Mouse (Mus musculus): ENCODE results near the gene Dpep1.

DNA sequence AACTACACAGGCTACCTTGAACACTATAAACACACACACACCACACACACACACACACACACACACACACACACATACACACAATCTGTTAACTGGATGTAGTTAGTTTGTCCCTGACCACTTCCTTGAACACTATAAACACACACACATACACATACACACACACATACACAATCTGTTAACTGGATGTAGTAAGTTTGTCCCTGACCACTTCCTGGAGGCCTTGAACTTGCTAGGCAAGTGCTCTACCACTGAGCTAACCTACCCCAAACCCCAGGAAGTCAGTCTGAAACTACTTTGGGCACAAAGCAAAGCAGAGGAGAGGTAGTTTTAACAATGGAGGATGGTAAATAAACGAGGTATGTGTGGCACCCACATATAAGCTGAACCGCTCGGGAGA lies 17.5 kb downstream of the Dpep1 start:
- TF ChIP-seq MAFK (IDR thresholded peaks at IDR 0.05; ENCODE audit: insufficient read depth, low read depth, low read length): no peak
- no peak for TF ChIP-seq HCFC1 (IDR thresholded peaks at IDR 0.05; ENCODE audit: borderline replicate concordance, insufficient read depth, low read length)

Measured in ES-E14 (cell line).